Mouse (Mus musculus) MEL (cell line): ENCODE measurements around the gene Ace3.
A peak's percentile ranks its signal among the peaks of the same experiment; 100 is the strongest.

Experiments
- EP300 ChIP-seq, 2 experiments: IDR thresholded peaks; 2 replicates each; pipeline ENCODE4 v1.6.1; 2011; ENCODE audit warnings: improper control_type of control experiment in 2 of 2, low read length in 2 of 2, low read depth in 1 of 2, mild to moderate bottlenecking in 1 of 2
- ZC3H11A ChIP-seq: IDR thresholded peaks from 2 replicates; pipeline ENCODE4 v1.6.1; 2012; ENCODE audit warnings: low read depth, mild to moderate bottlenecking, inconsistent platforms, low read length, improper control_type of control experiment
- ZNF384 ChIP-seq: IDR thresholded peaks from 2 replicates; pipeline ENCODE4 v1.6.1; 2012; ENCODE audit warnings: low read depth, mild to moderate bottlenecking, inconsistent platforms, low read length, improper control_type of control experiment

- TF ChIP-seq ZNF384: no peak
- TF ChIP-seq EP300 (IDR thresholded peaks at IDR 0.05; ENCODE audit: low read depth in 1 of 2, low read length in 2 of 2): peak; percentile 45 to 60
- no peak for TF ChIP-seq ZC3H11A
Measured at GRCm38 (mm10) chr11:106045256-106045655, 50.8 kb downstream of the Ace3 start.
